Mouse (Mus musculus) kidney, embryonic 14.5 days (tissue): ENCODE measurements around the gene Calcoco2. TPM values are rescaled to one million over a fixed set of nuclear protein-coding genes. Genes with fewer than 3 reads are reported as not detected.

ENCODE experiments used
- ATAC-seq: fragments of 200-750 bp; cut with Nextera tagmentation; 2 replicates; pipeline ENCODE4 v1.8.0; 2017; ENCODE audit warnings: moderate number of reproducible peaks, mild to moderate bottlenecking, moderate TSS enrichment, moderate library complexity; ENCODE audit not compliant: low FRiP score, low TSS enrichment
- H3K27ac ChIP-seq: fragments of 300-500 bp; sonication (generic); 2 replicates; pipeline ENCODE4 v1.5.1; 2014; ENCODE audit warnings: low read depth, mild to moderate bottlenecking, low read length, moderate library complexity, mixed read lengths
- H3K27me3 ChIP-seq: fragments of 300-500 bp; sonication (generic); 2 replicates; pipeline ENCODE4 v1.6.1; 2014; ENCODE audit warnings: mild to moderate bottlenecking, low read length; ENCODE audit not compliant: control insufficient read depth, insufficient read depth
- H3K36me3 ChIP-seq: fragments of 300-500 bp; sonication (generic); 2 replicates; pipeline ENCODE4 v1.6.1; 2014; ENCODE audit warnings: low read length, mixed read lengths; ENCODE audit not compliant: control insufficient read depth, insufficient read depth
- H3K4me1 ChIP-seq: fragments of 300-500 bp; sonication (generic); 2 replicates; pipeline ENCODE4 v1.6.1; 2014; ENCODE audit warnings: low read length, mixed read lengths; ENCODE audit not compliant: control insufficient read depth, insufficient read depth
- H3K4me2 ChIP-seq: fragments of 300-500 bp; sonication (generic); replicated peaks from 2 replicates; pipeline ENCODE4 v1.6.1; 2014; ENCODE audit warnings: low read depth, mild to moderate bottlenecking, low read length
- H3K4me3 ChIP-seq: fragments of 300-500 bp; sonication (generic); 2 replicates; pipeline ENCODE4 v1.5.1; 2014; ENCODE audit warnings: mild to moderate bottlenecking, low read length
- H3K9ac ChIP-seq: fragments of 300-500 bp; sonication (generic); 2 replicates; pipeline ENCODE4 v1.6.1; 2014; ENCODE audit warnings: low read depth, mild to moderate bottlenecking, low read length, moderate library complexity
- H3K9me3 ChIP-seq: fragments of 300-500 bp; sonication (generic); 2 replicates; pipeline ENCODE4 v1.6.1; 2016; ENCODE audit warnings: low read length; ENCODE audit not compliant: control insufficient read depth
- WGBS: fragments of 180-500 bp; shearing (Covaris S2); extraction: QIAGEN DNeasy Blood & Tissue Kit; methylation state at CpG from one replicate; pipeline ENCODE4 v1.1.7; 2014; 5-methylcytosine and 5-hydroxymethylcytosine counted together
- polyA plus RNA-seq: library from polyadenylated mRNA; unstranded; fragments of >200 nt; fragmentation: Nextera tagmentation; extraction: Ambion mirVana; gene quantifications from 2 replicates; pipeline ENCODE4 v1.2.1, GENCODE M21; 2014

The Calcoco2 gene
- polyA plus RNA-seq, 1 experiment from 2014 or later: not detected

DNA sequence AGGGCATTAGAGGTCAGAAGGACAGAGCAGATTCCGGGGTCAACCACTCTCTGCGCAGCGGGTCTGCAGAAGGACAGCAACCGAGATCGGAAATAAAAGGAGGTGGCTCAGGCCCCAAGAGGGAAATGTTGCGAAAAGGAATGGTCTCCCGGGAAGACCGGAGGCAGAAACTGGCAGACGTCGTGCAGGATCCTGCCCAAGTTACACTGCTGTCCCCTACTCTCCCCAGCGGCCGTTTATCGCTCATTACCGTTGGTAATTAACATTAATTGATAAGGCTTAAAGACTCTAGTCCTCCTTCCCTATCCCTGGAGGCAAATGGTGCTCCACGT is 36.6 kb downstream of the Calcoco2 start:
- Histone ChIP-seq H3K9me3 (no peaks in the 10 kb centered on the region), H3K4me3 (peak overlapping the region; percentile 51), H3K9ac (peak overlapping the region; percentile 64), H3K4me1 (peaks cover 9% of the 10 kb centered on the region), H3K4me2 (peak overlapping the region; percentile 77), H3K27ac (peak overlapping the region; percentile 60), H3K36me3 (peaks cover 22% of the 10 kb centered on the region; the same call in 1 of the 2 replicates), H3K27me3 (no peaks in the 10 kb centered on the region)
- no peak for ATAC-seq
- WGBS: under 1% methylated on average over 15 of the region's 15 CpGs

DNA sequence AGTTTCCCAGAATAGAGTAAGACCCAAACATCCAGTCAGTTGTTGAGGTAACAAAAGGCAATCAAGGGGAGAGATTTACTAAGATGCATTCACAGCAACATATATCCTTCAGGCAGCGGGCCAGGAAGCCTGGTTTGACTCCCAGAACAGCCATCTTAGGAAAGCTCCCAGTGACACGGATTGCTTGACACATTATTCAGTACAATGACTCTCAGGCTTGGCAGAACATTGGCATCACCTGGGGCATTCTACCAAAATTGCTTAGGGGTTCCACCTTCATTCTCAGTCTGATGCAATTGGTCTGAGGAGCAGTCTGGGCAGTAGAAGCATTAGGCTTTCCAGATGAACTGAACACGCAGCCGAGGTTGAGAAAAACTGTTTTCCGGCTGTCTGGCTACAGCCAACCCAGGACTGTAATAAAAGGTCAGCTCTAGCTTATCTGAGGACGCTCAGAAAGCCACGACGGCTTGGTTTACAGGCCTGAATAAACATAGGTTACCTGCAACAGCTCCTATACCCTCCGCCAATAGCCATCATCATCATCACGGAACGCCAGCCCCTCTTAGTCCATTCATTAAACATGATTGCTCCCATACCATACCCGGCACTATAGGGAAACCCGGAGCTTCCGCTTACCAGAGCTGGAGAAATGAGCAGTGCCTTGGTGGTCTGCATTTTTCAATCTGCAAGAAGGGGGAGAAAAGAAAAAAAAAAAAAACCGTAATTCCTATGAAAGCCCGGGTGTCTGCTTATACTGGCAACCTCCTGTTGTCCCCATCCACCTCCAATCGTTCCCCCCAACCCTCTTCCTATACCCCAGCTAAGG is 37.2 kb downstream of the Calcoco2 start:
- 13% methylated on average over 17 of the region's 17 CpGs for WGBS
- Histone ChIP-seq H3K4me3 (peak overlapping the region; percentile 51), H3K9ac (peak overlapping the region; percentile 64), H3K27me3 (no peaks in the 10 kb centered on the region), H3K36me3 (peaks cover 22% of the 10 kb centered on the region; the same call in 1 of the 2 replicates), H3K4me1 (peaks cover 9% of the 10 kb centered on the region), H3K9me3 (no peaks in the 10 kb centered on the region), H3K4me2 (peak overlapping the region; percentile 77), H3K27ac (peak overlapping the region; percentile 60)
- ATAC-seq: no peak

DNA sequence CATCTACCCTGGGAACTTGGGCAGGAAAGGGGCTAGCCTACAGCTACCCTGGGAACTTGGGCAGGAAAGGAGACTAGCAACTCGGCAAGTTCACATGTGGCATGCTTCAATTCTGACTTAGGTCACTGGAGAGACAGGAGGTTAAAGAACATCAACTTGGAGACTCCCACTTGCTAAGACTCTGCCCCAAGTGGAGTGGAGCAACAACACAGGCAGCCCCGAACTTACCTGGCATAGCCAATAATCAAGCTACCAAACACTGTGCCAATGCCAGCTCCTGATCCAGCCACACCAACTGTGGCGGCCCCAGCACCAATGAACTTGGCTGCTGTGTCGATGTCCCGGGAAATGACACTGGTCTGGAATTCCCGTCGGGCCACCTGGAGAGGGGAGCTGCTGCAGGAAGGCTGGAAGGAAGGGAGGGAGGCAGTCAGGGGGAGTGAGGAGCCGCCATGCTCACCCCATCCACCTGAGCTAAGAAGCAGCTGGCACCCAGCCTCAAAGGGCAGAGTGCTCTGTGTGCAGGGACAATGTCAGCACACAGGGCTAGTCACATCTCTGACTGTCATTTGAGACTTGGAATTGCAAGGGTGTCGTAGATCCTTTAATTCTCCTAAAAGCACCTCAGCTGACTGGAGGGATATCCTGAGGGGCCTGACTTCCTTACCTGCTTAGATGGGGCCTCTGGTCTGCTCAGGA is 38.3 kb downstream of the Calcoco2 start:
- WGBS: 68% methylated on average over 7 of the region's 9 CpGs
- Histone ChIP-seq H3K36me3 (peaks cover 22% of the 10 kb centered on the region; the same call in 1 of the 2 replicates), H3K27ac (no peak overlapping the region), H3K4me2 (peak overlapping the region; percentile 77; the same call in 1 of the 2 replicates), H3K9me3 (no peaks in the 10 kb centered on the region), H3K4me1 (peaks cover 9% of the 10 kb centered on the region), H3K9ac (peak overlapping the region; percentile 64; the same call in 1 of the 2 replicates), H3K4me3 (peak overlapping the region; percentile 51; the same call in 1 of the 2 replicates), H3K27me3 (no peaks in the 10 kb centered on the region)
- ATAC-seq: no peak

DNA sequence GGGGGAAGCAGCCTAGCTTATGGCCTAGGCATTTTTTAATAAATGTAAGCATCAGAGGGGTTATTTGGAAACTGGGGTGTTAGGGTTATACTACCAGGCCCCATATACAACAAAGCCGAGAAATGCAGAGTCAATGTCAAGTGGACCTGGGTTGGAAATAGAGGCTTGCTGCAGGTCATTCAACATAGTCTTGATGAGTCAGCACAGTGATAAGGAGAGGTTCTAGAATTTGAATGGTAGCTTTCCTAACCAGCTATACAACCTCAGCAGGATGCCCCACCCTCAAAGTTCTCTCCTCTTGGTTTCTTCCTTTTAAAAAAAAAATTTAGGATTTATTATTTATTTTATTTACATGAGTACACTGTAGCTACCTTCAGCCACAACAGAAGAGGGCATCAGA is 40.8 kb downstream of the Calcoco2 start:
- H3K9ac ChIP-seq: no peak overlapping the region
- peaks cover 9% of the 10 kb centered on the region for H3K4me1 ChIP-seq
- H3K27ac ChIP-seq: no peak overlapping the region
- no peaks in the 10 kb centered on the region for H3K9me3 ChIP-seq
- no peak overlapping the region for H3K4me3 ChIP-seq
- no peaks in the 10 kb centered on the region for H3K27me3 ChIP-seq
- no peak for ATAC-seq
- H3K36me3 ChIP-seq: peaks cover 22% of the 10 kb centered on the region; the same call in 1 of the 2 replicates
- H3K4me2 ChIP-seq: no peak overlapping the region
- WGBS: 96% methylated on average over 1 of the region's 1 CpGs

DNA sequence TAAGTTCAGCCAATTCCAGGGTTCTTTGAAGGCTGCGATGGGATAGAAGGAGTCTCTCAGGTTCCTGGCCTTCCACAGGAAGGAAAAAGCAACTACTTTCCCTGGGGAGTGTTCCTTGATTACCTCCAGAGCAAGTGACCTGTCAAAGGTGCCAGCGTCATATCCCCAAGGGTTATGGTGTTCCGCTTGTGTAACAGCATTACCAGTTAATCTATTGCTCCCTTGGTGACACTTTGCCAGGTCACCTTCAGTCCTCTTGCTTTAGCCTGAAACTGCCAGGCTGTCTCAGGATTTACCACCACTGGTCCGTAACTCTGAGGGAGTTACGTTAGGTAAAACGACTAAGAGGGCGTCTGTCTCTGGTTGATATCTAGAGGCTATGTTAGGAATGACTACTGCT is 41.4 kb downstream of the Calcoco2 start:
- Histone ChIP-seq H3K4me2 (no peak overlapping the region), H3K9ac (no peak overlapping the region), H3K4me3 (no peak overlapping the region), H3K4me1 (peaks cover 13% of the 10 kb centered on the region), H3K27ac (no peak overlapping the region), H3K27me3 (no peaks in the 10 kb centered on the region), H3K36me3 (peaks cover 22% of the 10 kb centered on the region; the same call in 1 of the 2 replicates), H3K9me3 (no peaks in the 10 kb centered on the region)
- ATAC-seq: no peak
- 88% methylated on average over 7 of the region's 7 CpGs for WGBS

DNA sequence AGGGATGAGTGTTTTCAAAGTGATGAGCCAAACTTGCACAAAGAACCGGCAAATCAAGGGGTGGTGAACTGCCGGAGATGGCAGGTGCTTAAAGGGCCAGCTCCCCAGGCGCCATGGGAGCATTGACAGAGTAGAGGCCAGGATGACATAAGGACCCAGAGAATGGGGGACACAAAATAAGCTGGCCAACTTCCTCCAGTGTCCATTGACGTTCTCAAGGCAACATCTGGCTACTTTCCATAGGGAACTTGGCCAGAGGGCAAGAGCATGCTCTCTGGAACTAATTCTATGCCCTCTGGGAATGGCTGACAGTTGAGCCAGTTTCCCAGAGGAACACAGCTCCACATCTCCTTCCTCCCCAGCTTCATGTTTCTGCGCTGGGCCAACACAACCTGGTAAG is 43.5 kb downstream of the Calcoco2 start:
- no peaks in the 10 kb centered on the region for H3K9me3 ChIP-seq
- ATAC-seq: no peak
- no peak overlapping the region for H3K9ac ChIP-seq
- H3K27ac ChIP-seq: no peak overlapping the region
- H3K36me3 ChIP-seq: peaks cover 17% of the 10 kb centered on the region; the same call in 1 of the 2 replicates
- WGBS: 83% methylated on average over 5 of the region's 5 CpGs
- H3K4me3 ChIP-seq: no peak overlapping the region
- H3K27me3 ChIP-seq: no peaks in the 10 kb centered on the region
- H3K4me2 ChIP-seq: no peak overlapping the region
- peaks cover 15% of the 10 kb centered on the region for H3K4me1 ChIP-seq

DNA sequence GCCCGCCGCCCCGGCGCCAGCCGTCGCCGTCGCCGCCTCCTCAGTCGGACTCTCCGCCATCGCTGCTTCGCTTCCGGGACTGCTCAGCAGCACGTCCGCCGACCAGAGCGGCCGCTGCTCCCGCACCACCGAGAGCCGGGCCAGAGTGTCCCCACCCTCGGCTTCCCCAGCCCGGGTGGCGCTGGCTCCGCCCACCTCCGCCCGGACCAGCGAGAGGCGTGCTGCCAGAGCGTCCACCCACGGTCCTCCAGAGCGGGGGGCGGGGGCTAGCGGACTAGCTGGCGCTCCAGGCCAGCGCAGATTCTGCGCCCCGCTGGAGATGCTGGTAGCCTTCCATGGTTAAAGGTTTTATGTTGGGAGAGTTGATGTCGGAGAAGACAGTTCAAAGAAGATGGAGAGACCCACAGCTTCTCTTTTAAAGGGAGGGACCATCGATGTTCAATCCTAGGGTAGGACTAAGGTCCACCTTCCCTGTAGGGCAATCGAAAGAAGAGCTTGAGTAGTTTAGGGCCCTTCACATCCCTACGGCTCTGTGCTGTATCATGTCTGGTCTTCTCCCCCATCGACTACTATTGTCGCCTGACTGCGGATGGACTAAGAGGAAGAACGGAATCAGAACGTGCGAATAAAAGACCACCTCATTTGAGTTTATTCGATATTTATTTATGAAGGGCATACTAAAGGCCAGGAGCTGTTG is 46.4 kb downstream of the Calcoco2 start, which contains the start of gene Ube2z:
Gene Ube2z, minus strand, starts transcription at position 174 of the 697 bp plus-strand sequence.
- 4% methylated on average over 42 of the region's 50 CpGs for WGBS
- H3K4me1 ChIP-seq: peaks cover 21% of the 10 kb centered on the region
- H3K4me2 ChIP-seq: peak within 1 kb of the TSS; percentile 84
- no peaks in the 10 kb centered on the region for H3K9me3 ChIP-seq
- peaks cover 24% of the 10 kb centered on the region for H3K36me3 ChIP-seq
- H3K4me3 ChIP-seq: peak within 1 kb of the TSS; percentile 95
- peak; percentile 98 for ATAC-seq
- no peaks in the 10 kb centered on the region for H3K27me3 ChIP-seq
- peak within 1 kb of the TSS; percentile 95 for H3K9ac ChIP-seq
- H3K27ac ChIP-seq: peak within 1 kb of the TSS; percentile 86

DNA sequence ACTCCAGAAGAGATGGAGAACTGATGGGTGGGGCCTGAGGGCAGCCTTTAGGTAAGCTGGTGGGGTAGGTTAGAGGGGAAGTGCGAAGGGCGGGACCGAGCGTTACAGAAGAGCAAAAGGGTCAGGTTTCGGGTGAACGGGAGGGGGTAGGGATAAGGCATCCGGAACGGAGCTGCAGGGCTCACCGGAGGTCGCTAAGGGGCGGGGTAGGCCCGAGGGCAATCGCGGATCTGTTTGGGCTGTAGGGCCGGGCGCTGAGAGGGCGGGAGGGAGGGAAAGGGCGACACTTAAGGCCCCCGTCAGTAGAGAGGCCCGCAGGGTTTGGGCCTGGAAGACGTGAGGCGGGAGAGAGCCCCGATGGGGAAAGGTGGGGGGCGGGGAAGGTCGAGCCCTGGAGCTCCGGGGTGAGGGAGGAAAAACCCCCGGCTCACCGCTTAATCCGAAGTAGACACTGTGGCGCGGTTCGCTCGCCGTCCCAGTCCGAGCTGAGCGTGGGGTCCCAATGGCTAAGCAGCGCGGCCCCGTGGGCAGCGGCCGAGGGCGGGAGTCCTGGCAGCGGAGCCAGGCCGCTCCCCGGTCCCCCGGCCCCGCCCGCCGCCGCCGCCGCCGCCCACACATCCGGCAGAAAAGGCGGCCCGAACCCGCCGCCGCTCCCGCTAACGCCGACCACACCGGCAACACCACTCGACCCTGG is 47.1 kb downstream of the Calcoco2 start:
- Histone ChIP-seq H3K4me3 (peak overlapping the region; percentile 95), H3K27ac (peak overlapping the region; percentile 86), H3K36me3 (peaks cover 30% of the 10 kb centered on the region), H3K9ac (peak overlapping the region; percentile 95), H3K4me2 (peak overlapping the region; percentile 84), H3K27me3 (no peaks in the 10 kb centered on the region), H3K9me3 (no peaks in the 10 kb centered on the region), H3K4me1 (peaks cover 21% of the 10 kb centered on the region)
- whole genome bisulfite sequencing: under 1% methylated on average over 54 of the region's 64 CpGs
- ATAC-seq: peak; percentile 71
